In genomic region chr5:138016530-138016929, GRCm38 (mm10) we compare ENCODE assay signal across 32 mouse cellular contexts. TPM values are rescaled to one million over a fixed set of nuclear protein-coding genes. Genes with fewer than 3 reads are reported as not detected.
DNase-seq lines count a peak whose midpoint lies in the region; ATAC-seq and TF ChIP-seq lines count a peak whose summit lies in the region.
"Had no signal": no experiment of that assay in that cellular context is flagged by ENCODE, and none has a peak within 500 bp of the region (broad histone marks: within the 10 kb centered on the region; RNA-seq: fewer than 3 reads in every experiment).

No protein-coding gene starts in this region.

- no peak overlapping the region for H3K4me2 ChIP-seq in liver, postnatal 0 days (ENCODE audit: low read depth, low read length)
- H3K4me2 ChIP-seq in liver, embryonic 11.5 days: no peak overlapping the region
- no peak overlapping the region for H3K4me2 ChIP-seq in intestine, embryonic 14.5 days (ENCODE audit: low read length)
- no peak overlapping the region for H3K4me2 ChIP-seq in intestine, embryonic 16.5 days (ENCODE audit: low read depth, low read length)
- H3K4me2 ChIP-seq in stomach, embryonic 15.5 days: no peak overlapping the region
- H3K4me2 ChIP-seq in hindbrain, embryonic 12.5 days (replicated peaks): no peak overlapping the region
- H3K4me2 ChIP-seq: embryonic facial prominence, embryonic 13.5 days; forebrain, embryonic 12.5 days; forebrain, embryonic 15.5 days; heart, embryonic 12.5 days; heart, embryonic 15.5 days; hindbrain, embryonic 15.5 days had no signal

- no peak for ATAC-seq in liver, postnatal 0 days
- no peak for ATAC-seq in liver, embryonic 11.5 days (replicated peaks; ENCODE audit: low FRiP score)
- no peak for ATAC-seq in intestine, embryonic 14.5 days (replicated peaks; ENCODE audit: low FRiP score, low TSS enrichment, low read depth)
- ATAC-seq in intestine, embryonic 16.5 days: peak; percentile 67
- peak; percentile 72; the same call in 1 of the 2 replicates for ATAC-seq in stomach, embryonic 15.5 days (ENCODE audit: insufficient read depth, low FRiP score, low read depth)
- ATAC-seq in hindbrain, embryonic 12.5 days (ENCODE audit: low FRiP score): no peak
- ATAC-seq: forebrain, embryonic 15.5 days; Patski had no signal

- H3K27ac ChIP-seq in liver, postnatal 0 days (ENCODE audit: low read depth): no peak overlapping the region
- H3K27ac ChIP-seq in liver, embryonic 11.5 days (ENCODE audit: low read depth, low read length): no peak overlapping the region
- H3K27ac ChIP-seq in intestine, embryonic 14.5 days (ENCODE audit: low read depth): peak overlapping the region; percentile 49; the same call in 1 of the 2 replicates
- H3K27ac ChIP-seq in intestine, embryonic 16.5 days (ENCODE audit: low read length): no peak overlapping the region
- peak overlapping the region; percentile 9; the same call in 1 of the 2 replicates for H3K27ac ChIP-seq in stomach, embryonic 15.5 days
- no peak overlapping the region for H3K27ac ChIP-seq in hindbrain, embryonic 12.5 days
- H3K27ac ChIP-seq: embryonic facial prominence, embryonic 10.5 days; embryonic facial prominence, embryonic 13.5 days; forebrain, embryonic 12.5 days; forebrain, embryonic 15.5 days; heart, embryonic 15.5 days; hindbrain, embryonic 15.5 days had no signal

- H3K4me1 ChIP-seq in liver, postnatal 0 days (ENCODE audit: insufficient read depth): peaks cover 8% of the 10 kb centered on the region
- H3K4me1 ChIP-seq in liver, embryonic 11.5 days (replicated peaks; ENCODE audit: control insufficient read depth, insufficient read depth, low read length): no peaks in the 10 kb centered on the region
- H3K4me1 ChIP-seq in intestine, embryonic 14.5 days (replicated peaks; ENCODE audit: control insufficient read depth, insufficient read depth, low read length): no peaks in the 10 kb centered on the region
- H3K4me1 ChIP-seq in intestine, embryonic 16.5 days (ENCODE audit: control insufficient read depth, insufficient read depth, low read length): no peaks in the 10 kb centered on the region
- H3K4me1 ChIP-seq in stomach, embryonic 15.5 days: no peaks in the 10 kb centered on the region
- H3K4me1 ChIP-seq in hindbrain, embryonic 12.5 days: no peaks in the 10 kb centered on the region
- H3K4me1 ChIP-seq: embryonic facial prominence, embryonic 10.5 days; embryonic facial prominence, embryonic 13.5 days; forebrain, embryonic 12.5 days; forebrain, embryonic 15.5 days; heart, embryonic 12.5 days; heart, embryonic 15.5 days; hindbrain, embryonic 15.5 days had no signal

- 82% methylated on average over 2 of the region's 2 CpGs for WGBS in liver, postnatal 0 days (ENCODE audit: insufficient replicate concordance)
- 87% methylated on average over 2 of the region's 2 CpGs for WGBS in liver, embryonic 11.5 days
- 62% methylated on average over 2 of the region's 2 CpGs for WGBS in intestine, embryonic 14.5 days
- 64% methylated on average over 2 of the region's 2 CpGs for WGBS in intestine, embryonic 16.5 days
- 63% methylated on average over 2 of the region's 2 CpGs for WGBS in stomach, embryonic 15.5 days
- 95% methylated on average over 2 of the region's 2 CpGs for WGBS in hindbrain, embryonic 12.5 days

- no peak overlapping the region for H3K4me3 ChIP-seq in liver, postnatal 0 days (ENCODE audit: low read depth, low read length)
- no peak overlapping the region for H3K4me3 ChIP-seq in liver, embryonic 11.5 days (ENCODE audit: low read depth, low read length)
- no peak overlapping the region for H3K4me3 ChIP-seq in intestine, embryonic 14.5 days (ENCODE audit: low read depth, low read length)
- no peak overlapping the region for H3K4me3 ChIP-seq in intestine, embryonic 16.5 days (ENCODE audit: low read length)
- no peak overlapping the region for H3K4me3 ChIP-seq in stomach, embryonic 15.5 days (replicated peaks)
- no peak overlapping the region for H3K4me3 ChIP-seq in hindbrain, embryonic 12.5 days
- H3K4me3 ChIP-seq: embryonic facial prominence, embryonic 10.5 days; embryonic facial prominence, embryonic 13.5 days; erythroblast, embryonic 14.5 days; forebrain, embryonic 12.5 days; forebrain, embryonic 15.5 days; heart, embryonic 12.5 days; heart, embryonic 15.5 days; hindbrain, embryonic 15.5 days had no signal

- no peak overlapping the region for H3K9ac ChIP-seq in liver, postnatal 0 days (replicated peaks)
- H3K9ac ChIP-seq in liver, embryonic 11.5 days (ENCODE audit: low read depth, low read length): no peak overlapping the region
- H3K9ac ChIP-seq in intestine, embryonic 14.5 days (ENCODE audit: low read length): no peak overlapping the region
- no peak overlapping the region for H3K9ac ChIP-seq in intestine, embryonic 16.5 days (ENCODE audit: low read depth, low read length)
- H3K9ac ChIP-seq in stomach, embryonic 15.5 days: no peak overlapping the region
- H3K9ac ChIP-seq in hindbrain, embryonic 12.5 days: no peak overlapping the region
- H3K9ac ChIP-seq: embryonic facial prominence, embryonic 13.5 days; forebrain, embryonic 12.5 days; forebrain, embryonic 15.5 days; heart, embryonic 12.5 days; heart, embryonic 15.5 days; hindbrain, embryonic 15.5 days had no signal

- H3K9me3 ChIP-seq in liver, postnatal 0 days (ENCODE audit: low read length): no peaks in the 10 kb centered on the region
- no peaks in the 10 kb centered on the region for H3K9me3 ChIP-seq in liver, embryonic 11.5 days (ENCODE audit: control insufficient read depth, low read length)
- H3K9me3 ChIP-seq in intestine, embryonic 14.5 days (ENCODE audit: control insufficient read depth, low read length): no peaks in the 10 kb centered on the region
- H3K9me3 ChIP-seq in intestine, embryonic 16.5 days (ENCODE audit: control insufficient read depth, low read length): no peaks in the 10 kb centered on the region
- H3K9me3 ChIP-seq in stomach, embryonic 15.5 days: no peaks in the 10 kb centered on the region
- no peaks in the 10 kb centered on the region for H3K9me3 ChIP-seq in hindbrain, embryonic 12.5 days (replicated peaks)
- H3K9me3 ChIP-seq: embryonic facial prominence, embryonic 10.5 days; embryonic facial prominence, embryonic 13.5 days; forebrain, embryonic 12.5 days; forebrain, embryonic 15.5 days; G1E; heart, embryonic 15.5 days; hindbrain, embryonic 15.5 days had no signal

- H3K27me3 ChIP-seq in liver, postnatal 0 days (ENCODE audit: insufficient read depth, low read length): no peaks in the 10 kb centered on the region
- H3K27me3 ChIP-seq in liver, embryonic 11.5 days (replicated peaks; ENCODE audit: control insufficient read depth, insufficient read depth, low read length): no peaks in the 10 kb centered on the region
- H3K27me3 ChIP-seq in intestine, embryonic 14.5 days (replicated peaks; ENCODE audit: control insufficient read depth, insufficient read depth, low read length): no peaks in the 10 kb centered on the region
- H3K27me3 ChIP-seq in intestine, embryonic 16.5 days (replicated peaks; ENCODE audit: control insufficient read depth, insufficient read depth, low read length): no peaks in the 10 kb centered on the region
- no peaks in the 10 kb centered on the region for H3K27me3 ChIP-seq in stomach, embryonic 15.5 days (replicated peaks)
- no peaks in the 10 kb centered on the region for H3K27me3 ChIP-seq in hindbrain, embryonic 12.5 days
- H3K27me3 ChIP-seq: CH12.LX; embryonic facial prominence, embryonic 13.5 days; forebrain, embryonic 12.5 days; forebrain, embryonic 15.5 days; heart, embryonic 12.5 days; heart, embryonic 15.5 days; hindbrain, embryonic 15.5 days; Patski had no signal

- peak; percentile 7 for DNase-seq in liver, postnatal 0 days
- no peak for DNase-seq in liver, embryonic 11.5 days (ENCODE audit: low spot score)
- peak; percentile 55 for DNase-seq in intestine, embryonic 14.5 days (ENCODE audit: low spot score)
- DNase-seq in urinary bladder, postnatal 4 days (ENCODE audit: low spot score in 2 of 2): no peak
- no peak for DNase-seq in right cerebral cortex, adult 18-20 months
- DNase-seq: adrenal gland, postnatal 14 days; B cell, adult 2 months; cerebellum, adult 11 months; cerebellum, adult 2 months; cerebellum, postnatal 10 days; cerebellum, postnatal 36 days; embryo, embryonic 11 days; gastrocnemius, postnatal 14 days; heart, adult 18-20 months; heart, postnatal 10 days; heart, postnatal 36 days had no signal

- TF ChIP-seq EP300 in liver, postnatal 0 days (IDR thresholded peaks at IDR 0.05; ENCODE audit: low read depth): no peak

- TF ChIP-seq CTCF in liver, postnatal 0 days (IDR thresholded peaks at IDR 0.05; ENCODE audit: low read depth): no peak

- H3K36me3 ChIP-seq in liver, postnatal 0 days (replicated peaks; ENCODE audit: insufficient read depth, low read length): no peaks in the 10 kb centered on the region
- no peaks in the 10 kb centered on the region for H3K36me3 ChIP-seq in liver, embryonic 11.5 days (ENCODE audit: control insufficient read depth, insufficient read depth, low read length)
- H3K36me3 ChIP-seq in intestine, embryonic 14.5 days (ENCODE audit: control insufficient read depth, insufficient read depth, low read length): no peaks in the 10 kb centered on the region
- H3K36me3 ChIP-seq in intestine, embryonic 16.5 days (ENCODE audit: control insufficient read depth, insufficient read depth, low read length): no peaks in the 10 kb centered on the region
- H3K36me3 ChIP-seq in stomach, embryonic 15.5 days: no peaks in the 10 kb centered on the region
- H3K36me3 ChIP-seq in hindbrain, embryonic 12.5 days: no peaks in the 10 kb centered on the region
- H3K36me3 ChIP-seq: embryonic facial prominence, embryonic 10.5 days; embryonic facial prominence, embryonic 13.5 days; forebrain, embryonic 12.5 days; forebrain, embryonic 15.5 days; G1E; heart, embryonic 12.5 days; heart, embryonic 15.5 days; hindbrain, embryonic 15.5 days had no signal

RNA-seq across cellular contexts. Expression of gene Smok3a, which starts 4.5 kb away (rescaled TPM):
- not detected in 2 replicates for polyA plus RNA-seq in liver, postnatal 0 days (2015; fragmentation: Nextera tagmentation; extraction: Ambion mirVana)
- not detected in 2 replicates for polyA plus RNA-seq in liver, embryonic 11.5 days (2014; fragmentation: Nextera tagmentation; extraction: Ambion mirVana)
- polyA plus RNA-seq in intestine, embryonic 14.5 days (2014; fragmentation: Nextera tagmentation; extraction: Ambion mirVana): not detected in 2 replicates
- polyA plus RNA-seq in intestine, embryonic 16.5 days (2015; fragmentation: Nextera tagmentation; extraction: Ambion mirVana): not detected in 2 replicates
- polyA plus RNA-seq in stomach, embryonic 15.5 days (2015; fragmentation: Nextera tagmentation; extraction: Ambion mirVana): not detected in 2 replicates
- polyA plus RNA-seq in hindbrain, embryonic 12.5 days (2016; fragmentation: Nextera tagmentation; extraction: Ambion mirVana): not detected in 2 replicates
- polyA plus RNA-seq: cerebellum, adult 2 months; cortical plate, adult 2 months; embryonic facial prominence, embryonic 10.5 days; embryonic facial prominence, embryonic 13.5 days; forebrain, embryonic 12.5 days; forebrain, embryonic 15.5 days; G1E; heart, embryonic 12.5 days; heart, embryonic 15.5 days; hindbrain, embryonic 11.5 days; hindbrain, embryonic 15.5 days; Patski had no signal

RNA-seq across cellular contexts. Expression of gene Smok3b, which starts 4.7 kb away (rescaled TPM):
- not detected in 2 replicates for polyA plus RNA-seq in liver, postnatal 0 days (2015; fragmentation: Nextera tagmentation; extraction: Ambion mirVana)
- not detected in 2 replicates for polyA plus RNA-seq in liver, embryonic 11.5 days (2014; fragmentation: Nextera tagmentation; extraction: Ambion mirVana)
- not detected in 2 replicates for polyA plus RNA-seq in intestine, embryonic 14.5 days (2014; fragmentation: Nextera tagmentation; extraction: Ambion mirVana)
- polyA plus RNA-seq in intestine, embryonic 16.5 days (2015; fragmentation: Nextera tagmentation; extraction: Ambion mirVana): not detected in 2 replicates
- polyA plus RNA-seq in stomach, embryonic 15.5 days (2015; fragmentation: Nextera tagmentation; extraction: Ambion mirVana): not detected in 2 replicates
- not detected in 2 replicates for polyA plus RNA-seq in hindbrain, embryonic 12.5 days (2016; fragmentation: Nextera tagmentation; extraction: Ambion mirVana)
- polyA plus RNA-seq: cerebellum, adult 2 months; cortical plate, adult 2 months; embryonic facial prominence, embryonic 10.5 days; embryonic facial prominence, embryonic 13.5 days; erythroblast, embryonic 14.5 days; forebrain, embryonic 12.5 days; forebrain, embryonic 15.5 days; G1E; heart, embryonic 12.5 days; heart, embryonic 15.5 days; hindbrain, embryonic 11.5 days; hindbrain, embryonic 15.5 days; Patski had no signal

RNA-seq across cellular contexts. Expression of gene Azgp1, which starts 35.2 kb away (rescaled TPM):
- 745 and 764 TPM in 2 replicates for polyA plus RNA-seq in liver, postnatal 0 days (2015; fragmentation: Nextera tagmentation; extraction: Ambion mirVana)
- not detected in 2 replicates for polyA plus RNA-seq in liver, embryonic 11.5 days (2014; fragmentation: Nextera tagmentation; extraction: Ambion mirVana)
- not detected in 2 replicates for polyA plus RNA-seq in intestine, embryonic 14.5 days (2014; fragmentation: Nextera tagmentation; extraction: Ambion mirVana)
- 0.34 and 0.37 TPM in 2 replicates for polyA plus RNA-seq in intestine, embryonic 16.5 days (2015; fragmentation: Nextera tagmentation; extraction: Ambion mirVana)
- 0.43 and 0.46 TPM in 2 replicates for polyA plus RNA-seq in stomach, embryonic 15.5 days (2015; fragmentation: Nextera tagmentation; extraction: Ambion mirVana)
- not detected in 2 replicates for polyA plus RNA-seq in hindbrain, embryonic 12.5 days (2016; fragmentation: Nextera tagmentation; extraction: Ambion mirVana)
- polyA plus RNA-seq: embryonic facial prominence, embryonic 10.5 days; erythroblast, embryonic 14.5 days; forebrain, embryonic 12.5 days; forebrain, embryonic 15.5 days; G1E; heart, embryonic 12.5 days; hindbrain, embryonic 11.5 days; hindbrain, embryonic 15.5 days; Patski had no signal

RNA-seq across cellular contexts. Expression of gene Smok3c, which starts 36.5 kb away (rescaled TPM):
- polyA plus RNA-seq in liver, postnatal 0 days (2015; fragmentation: Nextera tagmentation; extraction: Ambion mirVana): not detected in 2 replicates
- polyA plus RNA-seq in liver, embryonic 11.5 days (2014; fragmentation: Nextera tagmentation; extraction: Ambion mirVana): not detected in 2 replicates
- not detected in 2 replicates for polyA plus RNA-seq in intestine, embryonic 14.5 days (2014; fragmentation: Nextera tagmentation; extraction: Ambion mirVana)
- polyA plus RNA-seq in intestine, embryonic 16.5 days (2015; fragmentation: Nextera tagmentation; extraction: Ambion mirVana): not detected in 2 replicates
- not detected in 2 replicates for polyA plus RNA-seq in stomach, embryonic 15.5 days (2015; fragmentation: Nextera tagmentation; extraction: Ambion mirVana)
- polyA plus RNA-seq in hindbrain, embryonic 12.5 days (2016; fragmentation: Nextera tagmentation; extraction: Ambion mirVana): not detected in 2 replicates
- polyA plus RNA-seq: cerebellum, adult 2 months; cortical plate, adult 2 months; embryonic facial prominence, embryonic 10.5 days; embryonic facial prominence, embryonic 13.5 days; erythroblast, embryonic 14.5 days; forebrain, embryonic 12.5 days; forebrain, embryonic 15.5 days; G1E; heart, embryonic 12.5 days; heart, embryonic 15.5 days; hindbrain, embryonic 11.5 days; hindbrain, embryonic 15.5 days; Patski had no signal

RNA-seq across cellular contexts. Expression of gene Gjc3, which starts 53.6 kb away (rescaled TPM):
- polyA plus RNA-seq in liver, postnatal 0 days (2015; fragmentation: Nextera tagmentation; extraction: Ambion mirVana): 0.22 and 0.26 TPM in 2 replicates
- 0.14 TPM in 1 of 2 replicates, not detected in the other for polyA plus RNA-seq in liver, embryonic 11.5 days (2014; fragmentation: Nextera tagmentation; extraction: Ambion mirVana)
- 0.19 and 0.38 TPM in 2 replicates for polyA plus RNA-seq in intestine, embryonic 14.5 days (2014; fragmentation: Nextera tagmentation; extraction: Ambion mirVana)
- 0.34 and 0.50 TPM in 2 replicates for polyA plus RNA-seq in intestine, embryonic 16.5 days (2015; fragmentation: Nextera tagmentation; extraction: Ambion mirVana)
- 0.62 and 0.94 TPM in 2 replicates for polyA plus RNA-seq in stomach, embryonic 15.5 days (2015; fragmentation: Nextera tagmentation; extraction: Ambion mirVana)
- polyA plus RNA-seq in hindbrain, embryonic 12.5 days (2016; fragmentation: Nextera tagmentation; extraction: Ambion mirVana): 0.17 and 0.74 TPM in 2 replicates
- polyA plus RNA-seq: erythroblast, embryonic 14.5 days; forebrain, embryonic 12.5 days; G1E; heart, embryonic 15.5 days; Patski had no signal

Comparison
In these comparisons a context has a peak if more than half of its experiments do, and no peak if none do; other contexts are left out.
1. ATAC-seq: peak in intestine, embryonic 16.5 days (single experiment) and stomach, embryonic 15.5 days (single experiment); none in liver, postnatal 0 days (single experiment), liver, embryonic 11.5 days (single experiment), intestine, embryonic 14.5 days (single experiment) and hindbrain, embryonic 12.5 days (single experiment).
2. DNase-seq: peak in liver, postnatal 0 days (single experiment) and intestine, embryonic 14.5 days (single experiment); none in liver, embryonic 11.5 days (single experiment), urinary bladder, postnatal 4 days (0 of 2) and right cerebral cortex, adult 18-20 months (single experiment).
3. H3K27ac ChIP-seq: peak in intestine, embryonic 14.5 days (single experiment) and stomach, embryonic 15.5 days (single experiment); none in liver, postnatal 0 days (single experiment), liver, embryonic 11.5 days (single experiment), intestine, embryonic 16.5 days (single experiment) and hindbrain, embryonic 12.5 days (single experiment).
4. RNA of gene Azgp1, which starts 35.2 kb away (polyA plus RNA-seq): 745 to 764 TPM in liver, postnatal 0 days; 0.43 to 0.46 TPM in stomach, embryonic 15.5 days, 0.34 to 0.37 TPM in intestine, embryonic 16.5 days, not detected in liver, embryonic 11.5 days, not detected in intestine, embryonic 14.5 days and not detected in hindbrain, embryonic 12.5 days; every median in the first group is over 100 times any median in the second.